Mouse (Mus musculus) T-helper 2 cell (primary cell): ENCODE data around the gene Nit2.
"Not testable (repeated sequence)": the region's sequence is repeated elsewhere in the genome, so short reads cannot be mapped to it uniquely, and the experiment has no call there.

ENCODE experiments used
- in situ Hi-C: fragments of 300-600 bp; cut with MboI, MseI; formaldehyde crosslinking; loops from one replicate; pipeline ENCODE4 v1.15.1; 2025; ENCODE audit warnings: high pct_unique_total_duplicates

Nit2 gene

GRCm38 (mm10) chr16:57166611-57167513, at the start of gene Nit2:
Gene Nit2, minus strand, starts transcription at chr16:57167341.
- in situ Hi-C loops: loop anchor here (5.0 kb wide), 1 partner anchor 40 kb away; no protein-coding TSS in a partner anchor

GRCm38 (mm10) chr16:57215957-57216356, 48.8 kb upstream of the Nit2 start:
- in situ Hi-C loops: no loop called here

GRCm38 (mm10) chr16:57211037-57211436, 43.9 kb upstream of the Nit2 start:
- in situ Hi-C loops: no loop called here

GRCm38 (mm10) chr16:57208342-57208741, 41.2 kb upstream of the Nit2 start:
- in situ Hi-C loops: no loop called here

GRCm38 (mm10) chr16:57197281-57197680, 30.1 kb upstream of the Nit2 start:
- in situ Hi-C loops: loop anchor here (10.0 kb wide), 1 partner anchor 718 kb away; no protein-coding TSS in a partner anchor

- in situ Hi-C loops: loop anchor here (10.0 kb wide), 1 partner anchor 718 kb away; no protein-coding TSS in a partner anchor
Measured at GRCm38 (mm10) chr16:57196590-57196989, 29.4 kb upstream of the Nit2 start.

GRCm38 (mm10) chr16:57191214-57191613, 24.1 kb upstream of the Nit2 start:
- in situ Hi-C loops: loop anchor here (10.0 kb wide), 1 partner anchor 724 kb away; no protein-coding TSS in a partner anchor

- in situ Hi-C loops: loop anchor here (10.0 kb wide), 1 partner anchor 724 kb away; no protein-coding TSS in a partner anchor
Measured at GRCm38 (mm10) chr16:57190390-57190789, 23.2 kb upstream of the Nit2 start.

- in situ Hi-C loops: no loop called here
Measured at GRCm38 (mm10) chr16:57189493-57189892, 22.4 kb upstream of the Nit2 start.

- in situ Hi-C loops: no loop called here
Measured at GRCm38 (mm10) chr16:57186618-57187017, 19.5 kb upstream of the Nit2 start.

GRCm38 (mm10) chr16:57182037-57182436, 14.9 kb upstream of the Nit2 start:
- in situ Hi-C loops: no loop called here

- in situ Hi-C loops: no loop called here
Measured at GRCm38 (mm10) chr16:57181180-57181579, 14.0 kb upstream of the Nit2 start.

GRCm38 (mm10) chr16:57177664-57178063, 10.5 kb upstream of the Nit2 start:
- in situ Hi-C loops: no loop called here

- in situ Hi-C loops: no loop called here
Measured at GRCm38 (mm10) chr16:57177254-57177653, 10.1 kb upstream of the Nit2 start.

- in situ Hi-C loops: no loop called here
Measured at GRCm38 (mm10) chr16:57176276-57176675, 9.1 kb upstream of the Nit2 start.

- in situ Hi-C loops: no loop called here
Measured at GRCm38 (mm10) chr16:57175751-57176150, 8.6 kb upstream of the Nit2 start.

GRCm38 (mm10) chr16:57174480-57174879, 7.3 kb upstream of the Nit2 start:
- in situ Hi-C loops: not testable (repeated sequence)

- in situ Hi-C loops: no loop called here
Measured at GRCm38 (mm10) chr16:57171570-57171969, 4.4 kb upstream of the Nit2 start.

GRCm38 (mm10) chr16:57171161-57171560, 4.0 kb upstream of the Nit2 start:
- in situ Hi-C loops: no loop called here

- in situ Hi-C loops: loop anchor here (5.0 kb wide), 1 partner anchor 41 kb away; no protein-coding TSS in a partner anchor
Measured at GRCm38 (mm10) chr16:57168236-57168635, 1.1 kb upstream of the Nit2 start.

- in situ Hi-C loops: loop anchor here (5.0 kb wide), 1 partner anchor 40 kb away; no protein-coding TSS in a partner anchor
Measured at GRCm38 (mm10) chr16:57167514-57167912, 372 bp upstream of the Nit2 start.

GRCm38 (mm10) chr16:57166086-57166485, 1.1 kb downstream of the Nit2 start:
- in situ Hi-C loops: loop anchor here (5.0 kb wide), 1 partner anchor 39 kb away; no protein-coding TSS in a partner anchor

GRCm38 (mm10) chr16:57165157-57165556, 2.0 kb downstream of the Nit2 start:
- in situ Hi-C loops: loop anchor here (5.0 kb wide), 1 partner anchor 38 kb away; no protein-coding TSS in a partner anchor
